Mouse (Mus musculus) megakaryocyte-erythroid progenitor cell, adult 5 weeks (primary cell): Measurements from ENCODE around the gene Slc46a3. TPM values are rescaled to one million over a fixed set of nuclear protein-coding genes. Genes with fewer than 3 reads are reported as not detected.

Source experiments
- polyA plus RNA-seq: library from polyadenylated mRNA; stranded (reverse); fragments of >175 nt; gene quantifications from 2 replicates; pipeline ENCODE4 v1.2.3, GENCODE M21; 2012

Slc46a3 gene
- 3.0 and 5.9 TPM in 2 replicates for polyA plus RNA-seq

DNA sequence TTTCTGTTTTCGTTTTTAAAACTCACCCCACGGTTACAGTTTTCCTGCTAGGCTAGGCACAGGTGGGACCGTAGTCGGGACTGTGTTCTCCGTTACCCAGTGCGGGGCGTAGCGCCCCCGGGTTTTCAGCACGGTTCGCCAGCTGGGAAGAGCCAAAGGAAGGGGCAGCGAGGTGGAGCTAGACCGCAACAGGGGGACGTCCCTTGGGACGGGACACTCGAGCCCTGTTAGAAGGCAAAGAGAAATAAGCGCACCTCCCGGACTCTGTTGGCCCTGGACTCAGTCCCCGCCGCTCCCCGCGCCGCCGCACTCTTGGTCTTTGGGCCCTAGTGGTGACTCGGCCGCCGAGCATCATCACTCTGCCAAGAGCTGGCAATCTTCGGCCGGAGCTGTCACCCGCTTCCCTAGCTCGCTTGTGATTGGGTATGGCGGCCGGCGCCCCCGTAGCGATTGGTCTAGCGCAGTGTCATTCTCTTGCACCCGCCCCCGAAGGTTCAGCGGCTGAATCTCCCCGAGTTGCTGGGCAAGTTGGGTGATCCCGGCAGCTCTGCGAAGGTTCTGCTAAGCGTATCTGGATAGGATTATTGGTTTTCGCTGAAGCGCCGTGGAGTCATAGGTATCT lies at the start of gene Slc46a3:
Gene Slc46a3 (minus strand): TSS at position 361 of the 622 bp plus-strand sequence.

DNA sequence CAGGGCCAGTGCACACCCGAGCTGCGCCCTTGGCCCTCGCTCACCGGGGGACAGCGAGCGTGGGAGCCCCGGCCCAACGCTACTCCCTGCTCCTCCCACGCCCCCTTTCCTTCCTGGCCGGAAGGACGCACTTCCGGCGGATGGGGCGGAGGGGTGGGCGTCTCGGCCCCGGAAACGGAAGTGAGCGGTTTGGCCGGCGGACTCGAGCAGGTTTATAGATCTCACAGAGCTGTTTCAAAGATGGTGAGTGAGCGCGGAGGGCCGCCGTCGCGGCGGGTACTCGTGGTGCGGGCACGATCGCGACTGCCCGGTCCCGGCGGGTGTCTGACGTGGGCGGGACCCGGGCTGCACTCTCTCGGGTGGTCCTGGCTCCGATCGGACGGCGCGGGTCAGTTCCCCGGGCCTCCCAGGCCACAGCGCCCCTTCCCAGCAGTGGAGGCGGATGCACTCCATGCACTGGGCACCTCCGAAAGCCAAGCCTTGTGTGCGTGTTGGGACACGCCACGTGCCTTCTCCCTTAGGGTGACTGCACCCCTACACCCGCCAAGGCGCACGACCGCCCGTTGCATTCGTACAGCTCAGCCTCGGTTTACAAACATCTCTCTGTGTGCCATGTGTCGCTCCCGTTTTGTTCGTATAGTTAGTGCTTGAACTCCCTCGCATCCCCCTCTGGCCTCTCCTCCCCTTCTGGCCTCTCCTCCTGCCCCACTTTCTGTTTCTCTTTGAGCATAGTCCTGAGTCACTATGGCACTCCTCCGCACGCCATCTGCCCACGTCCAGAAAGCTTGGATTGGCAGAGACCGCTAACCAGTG lies 34.0 kb downstream of the Slc46a3 start, which contains the start of gene Pomp:
Gene Pomp (plus strand): TSS at position 13 of the 813 bp plus-strand sequence.

Other genes with a start within 250 kb of the Slc46a3 start
- 0.17 and 0.33 TPM in 2 replicates for gene Flt1, start 168.8 kb downstream of the Slc46a3 start, polyA plus RNA-seq
- gene Pomp, start 34.4 kb downstream of the Slc46a3 start, polyA plus RNA-seq = 14.8 and 15.5 TPM in 2 replicates
- 0.39 and 0.47 TPM in 2 replicates for gene Mtus2, start 62.5 kb upstream of the Slc46a3 start, polyA plus RNA-seq